Mouse (Mus musculus): Measurements from ENCODE around the gene Ruvbl1. TPM values are rescaled to one million over a fixed set of nuclear protein-coding genes. Genes with fewer than 3 reads are reported as not detected.

Ruvbl1 gene
- total RNA-seq (2014; rRNA removed), result 56.7 and 59.2 TPM in 2 replicates
- polyA plus RNA-seq (2015; fragmentation: Nextera tagmentation; extraction: Ambion mirVana), result 78.9 and 82.8 TPM in 2 replicates

DNA sequence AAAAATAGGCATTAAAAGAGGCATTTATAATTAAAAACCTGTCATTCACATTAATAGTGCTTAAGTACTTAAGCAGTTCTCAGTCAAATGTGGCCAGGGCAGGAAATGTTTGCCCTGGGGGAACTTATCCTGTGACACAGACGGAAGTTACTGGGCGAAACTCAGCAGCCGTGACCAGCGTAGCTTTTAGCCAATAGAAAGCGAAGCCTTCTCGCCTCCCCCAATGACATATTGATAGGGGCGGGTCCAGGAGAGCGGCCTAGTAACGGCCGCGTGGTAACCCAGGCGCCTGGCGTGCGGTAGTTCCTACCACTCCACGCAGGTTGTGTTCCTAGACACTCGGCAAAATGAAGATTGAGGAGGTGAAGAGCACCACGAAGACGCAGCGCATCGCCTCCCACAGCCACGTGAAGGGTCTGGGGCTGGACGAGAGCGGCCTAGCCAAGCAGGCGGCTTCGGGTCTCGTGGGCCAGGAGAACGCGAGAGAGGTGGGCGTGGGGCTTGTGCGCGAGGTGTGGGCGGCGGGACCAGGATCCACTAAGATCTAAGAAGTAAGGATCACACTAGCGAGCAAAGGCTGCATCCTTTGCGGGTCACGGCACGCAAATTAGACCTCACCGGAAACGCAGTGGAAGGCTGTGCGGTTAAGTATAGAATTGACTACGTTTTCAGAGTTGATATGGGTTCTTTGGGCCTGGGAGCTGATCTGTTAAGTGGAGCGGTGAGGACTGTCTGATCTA, at the start of gene Ruvbl1:
Gene Ruvbl1 (plus strand): TSS at position 229 of the 740 bp plus-strand sequence.
- peak; percentile 96 for DNase-seq
- Histone ChIP-seq H3K27ac (ENCODE audit: low read depth, low read length) (peak within 1 kb of the TSS; percentile 67), H3K4me2 (ENCODE audit: low read depth) (peak within 1 kb of the TSS; percentile 66), H3K9me3 (ENCODE audit: low read length) (no peaks in the 10 kb centered on the region), H3K4me1 (ENCODE audit: insufficient read depth) (peaks cover 8% of the 10 kb centered on the region), H3K9ac (peak within 1 kb of the TSS; percentile 73), H3K36me3 (ENCODE audit: insufficient read depth) (peaks cover 27% of the 10 kb centered on the region), H3K4me3 (ENCODE audit: low read depth, low read length) (peak within 1 kb of the TSS; percentile 64), H3K27me3 (ENCODE audit: insufficient read depth, low read length) (no peaks in the 10 kb centered on the region)
- TF ChIP-seq CTCF (IDR thresholded peaks at IDR 0.05; ENCODE audit: low read depth), result no peak
- peak; percentile 100 for ATAC-seq
- WGBS, result under 1% methylated on average over 37 of the region's 42 CpGs

DNA sequence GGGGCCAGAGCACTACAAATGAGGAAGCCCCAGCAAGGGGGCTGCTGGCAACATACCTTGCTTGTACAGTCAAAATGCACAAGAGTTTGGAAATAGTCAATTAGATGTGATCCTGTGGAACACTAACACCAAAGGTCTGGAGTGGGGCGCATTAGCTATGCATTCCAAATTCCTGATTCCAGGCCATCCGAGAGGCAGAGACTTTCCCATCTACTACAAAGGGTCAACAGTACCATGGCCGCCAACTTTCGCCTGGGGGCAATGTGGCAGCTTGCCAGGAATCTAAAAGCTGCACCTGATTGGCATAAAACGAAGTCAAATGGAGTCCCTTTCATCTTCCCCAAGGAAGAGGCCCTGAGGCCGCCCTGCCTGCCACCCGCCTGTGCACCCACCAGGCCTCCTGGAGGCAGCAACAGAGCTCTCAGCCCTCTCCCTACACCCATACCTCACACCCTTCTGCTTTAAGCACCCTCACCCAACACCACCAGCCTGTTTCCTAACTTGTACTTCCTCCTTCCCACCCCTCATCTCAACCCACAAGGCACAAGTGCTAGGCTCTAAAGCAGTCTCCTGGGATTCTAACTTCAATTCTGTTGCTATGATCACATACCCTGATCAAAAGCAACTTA, 49.0 kb upstream of the Ruvbl1 start:
- no peak for ATAC-seq
- 32% methylated on average over 7 of the region's 7 CpGs for WGBS

GRCm38 (mm10) chr6:88431202-88431601, 34.0 kb upstream of the Ruvbl1 start:
- ATAC-seq (no peak), DNase-seq (no peak)
- TF ChIP-seq CTCF (IDR thresholded peaks at IDR 0.05; ENCODE audit: low read depth), result peak; percentile 63
- Histone ChIP-seq H3K4me2 (ENCODE audit: low read depth) (no peak overlapping the region), H3K27ac (ENCODE audit: low read depth, low read length) (no peak overlapping the region), H3K9ac (no peak overlapping the region), H3K36me3 (ENCODE audit: insufficient read depth) (no peaks in the 10 kb centered on the region), H3K4me1 (ENCODE audit: insufficient read depth) (no peaks in the 10 kb centered on the region), H3K9me3 (ENCODE audit: low read length) (no peaks in the 10 kb centered on the region), H3K4me3 (ENCODE audit: low read depth, low read length) (no peak overlapping the region), H3K27me3 (ENCODE audit: insufficient read depth, low read length) (no peaks in the 10 kb centered on the region)
- WGBS, result 37% methylated on average over 4 of the region's 4 CpGs

More for the DNA sequence above, 49.0 kb upstream of the Ruvbl1 start:
- Histone ChIP-seq H3K9ac (no peak overlapping the region), H3K4me2 (ENCODE audit: low read depth) (no peak overlapping the region), H3K9me3 (ENCODE audit: low read length) (no peaks in the 10 kb centered on the region), H3K4me1 (ENCODE audit: insufficient read depth) (no peaks in the 10 kb centered on the region), H3K27ac (ENCODE audit: low read depth, low read length) (no peak overlapping the region), H3K27me3 (ENCODE audit: insufficient read depth, low read length) (no peaks in the 10 kb centered on the region), H3K36me3 (ENCODE audit: insufficient read depth) (no peaks in the 10 kb centered on the region), H3K4me3 (ENCODE audit: low read depth, low read length) (no peak overlapping the region)
- peak; percentile 14 for DNase-seq
- TF ChIP-seq CTCF (IDR thresholded peaks at IDR 0.05; ENCODE audit: low read depth), result no peak

DNA sequence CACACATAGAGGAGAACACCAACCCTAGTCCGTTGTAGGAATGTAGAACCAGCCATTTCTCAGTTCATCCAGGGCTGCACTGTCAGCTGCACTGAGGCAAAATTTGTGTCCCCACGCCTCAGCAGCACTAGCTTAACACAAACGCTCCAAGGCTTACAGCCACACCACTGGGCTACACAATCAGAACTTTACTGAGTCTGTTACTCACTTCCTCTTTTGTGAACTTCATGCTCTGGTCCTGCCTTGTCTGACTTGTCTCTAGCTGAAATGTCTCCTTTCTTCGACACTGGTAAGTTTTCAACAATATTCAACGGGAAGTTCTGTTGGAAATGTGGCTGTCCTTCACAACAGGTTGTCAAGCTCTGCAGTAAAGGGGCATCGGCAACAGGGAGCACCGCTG, 29.6 kb upstream of the Ruvbl1 start:
- H3K36me3 ChIP-seq (ENCODE audit: insufficient read depth), result no peaks in the 10 kb centered on the region
- H3K4me3 ChIP-seq (ENCODE audit: low read depth, low read length), result no peak overlapping the region
- TF ChIP-seq CTCF (IDR thresholded peaks at IDR 0.05; ENCODE audit: low read depth), result no peak
- no peak for DNase-seq
- H3K27ac ChIP-seq (ENCODE audit: low read depth, low read length), result no peak overlapping the region
- 92% methylated on average over 7 of the region's 7 CpGs for WGBS
- H3K27me3 ChIP-seq (ENCODE audit: insufficient read depth, low read length), result no peaks in the 10 kb centered on the region
- no peaks in the 10 kb centered on the region for H3K4me1 ChIP-seq (ENCODE audit: insufficient read depth)
- no peak for ATAC-seq
- no peaks in the 10 kb centered on the region for H3K9me3 ChIP-seq (ENCODE audit: low read length)
- H3K9ac ChIP-seq, result no peak overlapping the region
- no peak overlapping the region for H3K4me2 ChIP-seq (ENCODE audit: low read depth)

GRCm38 (mm10) chr6:88439056-88439455, 26.2 kb upstream of the Ruvbl1 start:
- H3K27ac ChIP-seq (ENCODE audit: low read depth, low read length), result no peak overlapping the region
- H3K4me1 ChIP-seq (ENCODE audit: insufficient read depth), result no peaks in the 10 kb centered on the region
- H3K9ac ChIP-seq, result no peak overlapping the region
- no peaks in the 10 kb centered on the region for H3K9me3 ChIP-seq (ENCODE audit: low read length)
- DNase-seq (peak; percentile 11), ATAC-seq (no peak)
- no peak for TF ChIP-seq CTCF (IDR thresholded peaks at IDR 0.05; ENCODE audit: low read depth)
- H3K4me3 ChIP-seq (ENCODE audit: low read depth, low read length), result no peak overlapping the region
- H3K27me3 ChIP-seq (ENCODE audit: insufficient read depth, low read length), result no peaks in the 10 kb centered on the region
- H3K4me2 ChIP-seq (ENCODE audit: low read depth), result no peak overlapping the region
- no peaks in the 10 kb centered on the region for H3K36me3 ChIP-seq (ENCODE audit: insufficient read depth)
- 31% methylated on average over 4 of the region's 4 CpGs for WGBS

- H3K36me3 ChIP-seq (ENCODE audit: insufficient read depth), result no peaks in the 10 kb centered on the region
- no peak for TF ChIP-seq CTCF (IDR thresholded peaks at IDR 0.05; ENCODE audit: low read depth)
- H3K27me3 ChIP-seq (ENCODE audit: insufficient read depth, low read length), result no peaks in the 10 kb centered on the region
- H3K4me2 ChIP-seq (ENCODE audit: low read depth), result no peak overlapping the region
- H3K9me3 ChIP-seq (ENCODE audit: low read length), result no peaks in the 10 kb centered on the region
- DNase-seq (no peak), ATAC-seq (no peak)
- WGBS, result 77% methylated on average over 3 of the region's 3 CpGs
- H3K27ac ChIP-seq (ENCODE audit: low read depth, low read length), result no peak overlapping the region
- H3K4me3 ChIP-seq (ENCODE audit: low read depth, low read length), result no peak overlapping the region
- 0 out of 2 replicates have a peak, but pooled peaks cover 5% of the 10 kb centered on the region for H3K4me1 ChIP-seq (ENCODE audit: insufficient read depth)
- no peak overlapping the region for H3K9ac ChIP-seq
Measured at GRCm38 (mm10) chr6:88442551-88442950, 22.7 kb upstream of the Ruvbl1 start.

GRCm38 (mm10) chr6:88443446-88443845, 21.8 kb upstream of the Ruvbl1 start:
- Histone ChIP-seq H3K4me2 (ENCODE audit: low read depth) (no peak overlapping the region), H3K4me1 (ENCODE audit: insufficient read depth) (0 out of 2 replicates have a peak, but pooled peaks cover 5% of the 10 kb centered on the region), H3K4me3 (ENCODE audit: low read depth, low read length) (no peak overlapping the region), H3K9ac (no peak overlapping the region), H3K27ac (ENCODE audit: low read depth, low read length) (no peak overlapping the region), H3K9me3 (ENCODE audit: low read length) (no peaks in the 10 kb centered on the region), H3K36me3 (ENCODE audit: insufficient read depth) (no peaks in the 10 kb centered on the region), H3K27me3 (ENCODE audit: insufficient read depth, low read length) (no peaks in the 10 kb centered on the region)
- no peak for ATAC-seq
- 68% methylated on average over 3 of the region's 3 CpGs for WGBS
- TF ChIP-seq CTCF (IDR thresholded peaks at IDR 0.05; ENCODE audit: low read depth), result no peak
- no peak for DNase-seq

Measured in forebrain, postnatal 0 days (tissue).